Mouse (Mus musculus) brain, adult 2 months (tissue): Measurements from ENCODE around the gene Rabgap1l.
"Not testable (repeated sequence)": the region's sequence is repeated elsewhere in the genome, so short reads cannot be mapped to it uniquely, and the experiment has no call there.

Experiments
- DNase-seq: peaks from one replicate; pipeline ENCODE4 v3.0.0; 2011; ENCODE audit warnings: low read depth, low spot score

The Rabgap1l gene

GRCm38 (mm10) chr1:160286400-160287057 lies 506.5 kb downstream of the Rabgap1l start:
- DNase-seq = peak; percentile 91

DNA sequence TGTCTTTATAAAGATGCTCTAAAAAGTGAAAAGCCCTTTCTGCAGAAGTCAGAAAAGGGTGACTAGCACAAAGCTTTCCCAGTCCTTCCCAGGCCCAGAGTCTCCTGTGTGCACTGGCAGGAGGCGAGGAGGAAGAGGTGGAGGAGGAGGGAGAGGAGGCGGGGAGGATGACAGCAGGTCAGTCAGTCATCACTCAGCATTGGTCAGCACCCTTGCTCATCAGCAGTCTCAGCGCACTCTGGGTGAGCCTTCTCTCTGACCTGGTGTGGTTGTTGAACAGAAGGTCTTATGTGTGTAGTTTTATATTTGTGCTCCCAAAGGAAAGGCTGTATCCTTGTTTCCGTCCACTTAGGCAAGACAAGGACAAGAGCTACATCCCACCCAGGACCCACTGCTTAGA lies 508.8 kb downstream of the Rabgap1l start:
- DNase-seq = no peak

- not testable (repeated sequence) for DNase-seq
These were observed 510.7 kb downstream of the Rabgap1l start for GRCm38 (mm10) chr1:160282166-160282874.

GRCm38 (mm10) chr1:160281337-160282084 lies 511.5 kb downstream of the Rabgap1l start:
- DNase-seq = no peak

DNA sequence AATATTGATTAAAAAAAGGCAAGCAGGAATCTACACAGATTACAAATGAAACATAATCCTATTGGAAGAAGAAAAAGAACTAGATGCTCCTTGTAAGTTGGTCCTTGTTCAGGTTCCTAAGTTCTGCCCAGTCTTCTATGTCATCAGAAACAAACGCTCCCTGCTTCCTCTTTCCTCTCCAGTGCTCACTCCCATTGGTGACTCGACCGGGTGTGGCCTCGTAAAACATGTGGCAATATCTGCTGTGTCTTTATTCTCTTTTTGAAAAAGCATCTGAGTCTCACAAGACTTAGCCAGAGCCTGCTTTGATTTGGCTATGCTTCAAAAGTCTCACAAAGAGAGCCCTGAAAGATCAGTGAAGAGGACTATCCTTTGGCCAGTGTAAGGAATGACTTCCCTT lies 512.4 kb downstream of the Rabgap1l start:
- DNase-seq = no peak

- DNase-seq = peak; percentile 98
These were observed 514.9 kb downstream of the Rabgap1l start for GRCm38 (mm10) chr1:160277940-160278682.

GRCm38 (mm10) chr1:160275248-160275647 lies 517.8 kb downstream of the Rabgap1l start:
- DNase-seq = no peak

DNA sequence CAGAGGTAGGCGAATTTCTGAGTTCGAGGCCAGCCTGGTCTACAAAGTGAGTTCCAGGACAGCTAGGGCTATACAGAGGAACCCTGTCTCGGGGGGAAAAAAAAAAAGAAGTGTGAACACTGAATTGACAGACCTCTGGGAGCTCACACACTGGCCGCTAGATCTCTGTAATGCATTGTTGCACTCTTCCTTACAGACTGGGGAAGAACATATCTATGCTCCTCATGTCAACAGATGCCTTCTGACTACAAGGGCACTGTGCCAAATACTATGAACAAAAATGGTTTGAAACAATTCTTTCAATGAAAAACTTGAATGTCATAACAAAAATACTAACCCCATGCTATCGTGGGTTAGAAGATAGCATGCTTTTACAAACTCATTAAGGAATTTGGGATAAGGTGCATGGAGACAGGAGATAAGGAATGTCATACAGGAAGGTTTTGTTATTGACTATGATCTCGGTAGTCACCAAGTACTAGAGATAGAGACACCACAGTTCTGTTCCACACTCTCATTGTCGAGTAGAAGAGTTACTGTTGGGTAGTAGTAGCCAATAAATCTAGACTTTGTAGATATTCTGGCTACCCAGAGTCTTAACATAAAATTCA lies 519.8 kb downstream of the Rabgap1l start:
- DNase-seq = no peak

DNA sequence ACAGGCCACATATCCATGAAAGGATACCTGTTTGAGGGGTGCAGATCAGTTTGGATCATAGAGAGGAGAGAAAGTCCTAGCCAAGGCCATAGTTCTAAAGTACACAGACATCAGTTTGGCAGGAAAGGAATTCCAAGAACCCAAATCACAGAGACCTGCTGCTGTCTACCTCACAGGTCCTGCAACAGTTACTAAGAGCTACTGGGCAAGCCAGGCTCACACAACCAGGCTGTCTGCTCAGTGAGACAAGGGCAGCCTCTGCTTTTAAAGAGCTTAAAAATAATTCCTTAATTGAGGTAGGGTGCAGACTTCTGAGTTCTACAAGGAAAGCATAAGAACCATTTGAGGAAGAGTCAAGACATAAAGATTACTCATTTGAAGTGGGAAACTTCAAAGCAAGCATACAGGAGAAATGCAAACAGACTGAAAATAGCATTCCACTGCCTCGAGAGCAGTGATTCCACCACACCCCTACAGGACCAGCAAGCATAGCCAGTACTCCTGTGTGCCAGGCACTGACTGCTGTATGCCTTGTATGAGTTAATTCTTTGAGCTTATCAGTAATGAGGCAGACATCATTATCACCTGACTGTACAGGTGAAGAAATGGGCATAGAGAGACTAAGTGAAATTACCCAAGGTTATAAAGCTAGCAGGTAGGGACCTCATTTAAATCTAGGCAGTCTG lies 521.6 kb downstream of the Rabgap1l start:
- DNase-seq = no peak

GRCm38 (mm10) chr1:160268322-160268721 lies 524.7 kb downstream of the Rabgap1l start:
- no peak for DNase-seq

GRCm38 (mm10) chr1:160263630-160264346 lies 529.2 kb downstream of the Rabgap1l start:
- peak; percentile 35 for DNase-seq

DNA sequence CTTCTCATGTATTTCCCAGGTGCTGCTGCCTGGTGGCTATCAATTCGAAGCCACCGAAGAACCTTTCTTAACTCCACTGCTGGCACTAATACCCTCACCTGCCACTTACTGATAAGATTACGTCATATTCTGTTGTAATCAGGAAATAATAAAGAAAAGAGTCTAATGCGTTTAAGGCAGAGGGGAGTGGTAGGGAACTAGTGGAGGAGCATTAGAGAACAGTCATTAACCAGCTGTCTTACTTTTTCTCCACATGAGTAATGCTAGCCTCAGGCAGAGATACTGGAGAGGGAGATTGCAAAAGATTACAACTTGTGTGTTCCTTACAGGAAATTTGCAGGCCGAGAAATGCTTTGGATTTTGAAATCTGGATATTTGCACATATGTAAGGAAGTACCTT lies 530.0 kb downstream of the Rabgap1l start:
- DNase-seq = no peak

- no peak for DNase-seq
These were observed 530.6 kb downstream of the Rabgap1l start for GRCm38 (mm10) chr1:160262415-160262814.

DNA sequence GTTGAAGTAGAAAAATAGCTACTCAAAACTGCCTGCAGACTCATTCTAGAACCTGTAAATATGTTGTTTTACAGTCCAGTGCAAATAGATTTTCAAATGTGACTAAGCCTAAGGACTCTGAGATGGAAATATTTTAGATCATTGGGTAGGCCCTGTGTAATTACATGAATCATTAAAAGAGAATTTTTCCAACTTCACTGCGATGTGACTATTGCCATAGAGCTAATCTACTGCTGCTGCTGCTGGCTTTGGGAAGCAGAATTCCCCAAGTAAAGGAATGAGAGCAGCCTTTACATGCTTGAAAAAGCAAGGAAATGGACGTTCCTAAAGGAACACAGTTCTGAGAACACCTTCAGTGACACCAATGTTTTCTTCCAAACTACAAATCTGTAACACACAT lies 531.2 kb downstream of the Rabgap1l start:
- DNase-seq = peak; percentile 22

DNA sequence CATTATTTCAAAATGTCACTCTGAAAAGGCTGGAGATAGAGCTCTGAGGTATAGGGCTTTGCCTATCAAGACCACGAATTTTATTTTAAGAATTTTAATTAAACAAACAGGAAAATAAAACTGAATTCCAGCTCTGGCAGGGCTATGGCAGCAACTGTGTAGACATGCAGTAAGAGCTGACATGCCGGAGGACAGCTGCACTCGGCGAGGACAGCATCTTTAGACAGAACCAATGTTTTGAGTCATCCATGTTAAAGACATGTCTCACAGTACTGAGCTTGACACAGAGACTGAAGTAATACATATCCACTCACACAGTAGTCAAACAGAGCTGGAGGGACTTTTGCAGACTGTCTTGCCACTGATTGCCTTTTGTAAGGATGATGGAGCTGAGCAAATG lies 532.4 kb downstream of the Rabgap1l start:
- DNase-seq = no peak

DNA sequence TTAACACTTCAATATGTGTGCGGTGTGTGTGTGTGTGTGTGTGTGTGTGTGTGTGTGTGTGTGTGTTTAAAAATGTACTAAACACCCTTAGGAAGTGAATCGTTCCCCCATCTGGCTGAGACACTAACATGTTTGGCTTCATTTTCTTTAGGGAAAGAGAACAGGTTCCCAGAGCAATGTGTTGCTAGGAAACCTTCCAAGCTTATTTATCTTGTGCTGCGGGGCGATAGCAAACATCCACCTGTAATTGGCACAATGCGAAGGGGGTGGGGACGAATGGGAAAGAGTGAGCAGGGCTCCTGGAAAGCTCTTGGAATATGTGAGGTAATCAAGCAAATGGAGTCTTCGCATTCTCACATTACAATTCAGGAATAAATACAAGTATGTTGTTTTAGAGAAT lies 533.1 kb downstream of the Rabgap1l start:
- DNase-seq = peak; percentile 84

- DNase-seq = no peak
These were observed 539.9 kb downstream of the Rabgap1l start for GRCm38 (mm10) chr1:160253108-160253507.

DNA sequence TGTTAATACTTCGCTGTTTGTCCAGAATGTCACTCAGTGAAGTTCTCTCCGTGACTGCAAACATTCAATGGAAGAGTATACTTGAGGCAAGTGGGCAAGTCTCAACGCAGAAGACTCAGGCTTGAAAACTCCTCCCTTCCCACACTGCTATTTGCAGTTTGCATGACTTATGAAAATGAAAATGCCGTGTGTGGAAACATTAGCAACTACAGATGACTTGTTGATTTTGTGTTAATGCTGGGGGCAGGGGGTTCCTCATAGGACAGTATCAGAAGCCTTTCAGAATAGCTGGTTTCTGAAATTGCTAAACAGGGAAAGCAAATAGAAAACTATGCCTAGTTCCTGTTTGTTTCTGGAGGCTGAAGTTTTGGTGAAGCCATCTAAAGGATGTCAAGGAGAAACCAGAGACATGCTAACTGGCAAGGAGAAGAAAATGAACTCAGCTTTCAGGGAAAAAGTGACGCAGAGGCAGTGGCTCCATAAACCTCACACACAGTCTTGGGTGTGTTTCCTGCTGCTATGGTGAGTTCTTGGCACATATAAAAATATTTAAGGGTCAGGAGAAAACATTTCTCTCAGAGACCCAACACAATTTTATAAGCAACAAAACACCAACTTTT lies 541.5 kb downstream of the Rabgap1l start:
- no peak for DNase-seq

DNA sequence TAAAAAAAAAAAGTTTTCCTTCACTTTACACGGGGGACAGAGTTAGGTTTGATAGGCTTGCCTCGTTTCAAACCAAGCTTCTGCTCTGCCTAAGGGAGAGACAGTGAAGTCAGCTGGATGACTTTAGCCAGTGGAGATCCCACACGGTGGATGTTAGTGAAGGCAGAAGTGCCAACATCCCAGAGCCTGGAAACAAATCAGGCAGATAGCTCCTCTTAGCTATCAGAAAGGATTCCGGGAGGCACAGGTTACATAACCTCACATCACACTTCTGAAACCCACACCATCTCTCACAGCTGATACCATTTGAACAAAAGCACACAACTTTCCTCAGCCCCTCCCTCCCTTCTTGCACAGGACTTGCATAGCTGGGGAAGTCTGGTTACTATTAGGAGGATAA lies 542.2 kb downstream of the Rabgap1l start:
- peak; percentile 62 for DNase-seq

GRCm38 (mm10) chr1:160249786-160250185 lies 543.2 kb downstream of the Rabgap1l start:
- DNase-seq = peak; percentile 21
